Mouse (Mus musculus) liver, embryonic 12.5 days (tissue): ENCODE measurements around the gene Mypn. TPM values are rescaled to one million over a fixed set of nuclear protein-coding genes. Genes with fewer than 3 reads are reported as not detected.

Experiments
- ATAC-seq: fragments of 200-750 bp; cut with Nextera tagmentation; 2 replicates; pipeline ENCODE4 v1.8.0; 2017; ENCODE audit warnings: moderate number of reproducible peaks, mild to moderate bottlenecking, moderate library complexity
- H3K27ac ChIP-seq: fragments of 300-500 bp; sonication (generic); 2 replicates; pipeline ENCODE4 v1.5.1; 2016; ENCODE audit warnings: mild to moderate bottlenecking
- H3K27me3 ChIP-seq: fragments of 300-500 bp; sonication (generic); replicated peaks from 2 replicates; pipeline ENCODE4 v1.6.1; 2016; ENCODE audit warnings: mild to moderate bottlenecking, moderate library complexity
- H3K36me3 ChIP-seq: fragments of 300-500 bp; sonication (generic); 2 replicates; pipeline ENCODE4 v1.6.1; 2016; ENCODE audit warnings: mild to moderate bottlenecking, moderate library complexity
- H3K4me1 ChIP-seq: fragments of 300-500 bp; sonication (generic); 2 replicates; pipeline ENCODE4 v1.6.1; 2016
- H3K4me2 ChIP-seq: fragments of 300-500 bp; sonication (generic); 2 replicates; pipeline ENCODE4 v1.6.1; 2016; ENCODE audit warnings: mild to moderate bottlenecking, moderate library complexity
- H3K4me3 ChIP-seq: fragments of 300-500 bp; sonication (generic); 2 replicates; pipeline ENCODE4 v1.5.1; 2016; ENCODE audit warnings: mild to moderate bottlenecking, moderate library complexity
- H3K9ac ChIP-seq: fragments of 300-500 bp; sonication (generic); 2 replicates; pipeline ENCODE4 v1.6.1; 2016; ENCODE audit warnings: mild to moderate bottlenecking, moderate library complexity
- H3K9me3 ChIP-seq: fragments of 300-500 bp; sonication (generic); replicated peaks from 2 replicates; pipeline ENCODE4 v1.6.1; 2016; ENCODE audit warnings: mild to moderate bottlenecking, moderate library complexity
- WGBS: fragments of 180-500 bp; shearing (Covaris S2); methylation state at CpG from one replicate; pipeline ENCODE4 v1.1.7; 2016; ENCODE audit not compliant: insufficient replicate concordance; 5-methylcytosine and 5-hydroxymethylcytosine counted together
- polyA plus RNA-seq: library from polyadenylated mRNA; unstranded; fragments of >200 nt; fragmentation: Nextera tagmentation; extraction: Ambion mirVana; gene quantifications from 2 replicates; pipeline ENCODE4 v1.2.1, GENCODE M21; 2016

Mypn gene
- polyA plus RNA-seq, 1 experiment from 2014 or later = 0.02 TPM

GRCm38 (mm10) chr10:63192276-63192675 is 11.5 kb downstream of the Mypn start:
- H3K9ac ChIP-seq = no peak overlapping the region
- 67% methylated on average over 18 of the region's 18 CpGs for WGBS
- no peaks in the 10 kb centered on the region for H3K36me3 ChIP-seq
- ATAC-seq = no peak
- H3K4me2 ChIP-seq = no peak overlapping the region
- no peaks in the 10 kb centered on the region for H3K9me3 ChIP-seq
- H3K27ac ChIP-seq = no peak overlapping the region
- 0 out of 2 replicates have a peak, but pooled peaks cover 4% of the 10 kb centered on the region for H3K27me3 ChIP-seq
- no peak overlapping the region for H3K4me3 ChIP-seq
- H3K4me1 ChIP-seq = no peaks in the 10 kb centered on the region

- no peaks in the 10 kb centered on the region for H3K27me3 ChIP-seq
- no peak overlapping the region for H3K27ac ChIP-seq
- no peak for ATAC-seq
- no peaks in the 10 kb centered on the region for H3K9me3 ChIP-seq
- H3K4me1 ChIP-seq = no peaks in the 10 kb centered on the region
- WGBS = 73% methylated on average over 4 of the region's 4 CpGs
- H3K4me2 ChIP-seq = no peak overlapping the region
- H3K4me3 ChIP-seq = no peak overlapping the region
- no peak overlapping the region for H3K9ac ChIP-seq
- no peaks in the 10 kb centered on the region for H3K36me3 ChIP-seq
These were observed 19.3 kb downstream of the Mypn start for GRCm38 (mm10) chr10:63184451-63184850.

GRCm38 (mm10) chr10:63182177-63182768 is 21.5 kb downstream of the Mypn start:
- no peak overlapping the region for H3K4me2 ChIP-seq
- no peak overlapping the region for H3K27ac ChIP-seq
- H3K9ac ChIP-seq = no peak overlapping the region
- no peaks in the 10 kb centered on the region for H3K36me3 ChIP-seq
- H3K4me1 ChIP-seq = no peaks in the 10 kb centered on the region
- H3K9me3 ChIP-seq = no peaks in the 10 kb centered on the region
- 60% methylated on average over 5 of the region's 5 CpGs for WGBS
- no peak overlapping the region for H3K4me3 ChIP-seq
- no peaks in the 10 kb centered on the region for H3K27me3 ChIP-seq
- ATAC-seq = no peak

GRCm38 (mm10) chr10:63181166-63181565 is 22.6 kb downstream of the Mypn start:
- H3K9ac ChIP-seq = no peak overlapping the region
- no peak overlapping the region for H3K4me2 ChIP-seq
- ATAC-seq = no peak
- no peaks in the 10 kb centered on the region for H3K27me3 ChIP-seq
- H3K9me3 ChIP-seq = no peaks in the 10 kb centered on the region
- H3K4me3 ChIP-seq = no peak overlapping the region
- H3K36me3 ChIP-seq = no peaks in the 10 kb centered on the region
- peaks cover 7% of the 10 kb centered on the region; the same call in 1 of the 2 replicates for H3K4me1 ChIP-seq
- WGBS = 58% methylated on average over 1 of the region's 1 CpGs
- no peak overlapping the region for H3K27ac ChIP-seq

GRCm38 (mm10) chr10:63179524-63179923 is 24.2 kb downstream of the Mypn start:
- H3K36me3 ChIP-seq = no peaks in the 10 kb centered on the region
- 85% methylated on average over 10 of the region's 10 CpGs for WGBS
- no peak overlapping the region for H3K4me3 ChIP-seq
- H3K27me3 ChIP-seq = no peaks in the 10 kb centered on the region
- no peak for ATAC-seq
- no peak overlapping the region for H3K27ac ChIP-seq
- H3K9me3 ChIP-seq = no peaks in the 10 kb centered on the region
- H3K4me1 ChIP-seq = peaks cover 11% of the 10 kb centered on the region; the same call in 1 of the 2 replicates
- H3K9ac ChIP-seq = no peak overlapping the region
- no peak overlapping the region for H3K4me2 ChIP-seq

GRCm38 (mm10) chr10:63178318-63178717 is 25.4 kb downstream of the Mypn start:
- no peak for ATAC-seq
- Histone ChIP-seq H3K4me3 (no peak overlapping the region), H3K27me3 (no peaks in the 10 kb centered on the region), H3K36me3 (no peaks in the 10 kb centered on the region), H3K27ac (no peak overlapping the region), H3K4me2 (no peak overlapping the region), H3K4me1 (peaks cover 13% of the 10 kb centered on the region; the same call in 1 of the 2 replicates), H3K9ac (no peak overlapping the region), H3K9me3 (no peaks in the 10 kb centered on the region)
- 83% methylated on average over 2 of the region's 2 CpGs for WGBS

GRCm38 (mm10) chr10:63177286-63178140 is 26.2 kb downstream of the Mypn start:
- peaks cover 13% of the 10 kb centered on the region; the same call in 1 of the 2 replicates for H3K4me1 ChIP-seq
- peak; percentile 24; the same call in 1 of the 2 replicates for ATAC-seq
- H3K36me3 ChIP-seq = no peaks in the 10 kb centered on the region
- no peak overlapping the region for H3K27ac ChIP-seq
- no peaks in the 10 kb centered on the region for H3K27me3 ChIP-seq
- no peak overlapping the region for H3K9ac ChIP-seq
- H3K4me2 ChIP-seq = no peak overlapping the region
- H3K9me3 ChIP-seq = no peaks in the 10 kb centered on the region
- no peak overlapping the region for H3K4me3 ChIP-seq
- WGBS = 71% methylated on average over 21 of the region's 21 CpGs

- H3K9ac ChIP-seq = no peak overlapping the region
- H3K4me2 ChIP-seq = peak overlapping the region; percentile 3
- ATAC-seq = no peak
These were observed 27.3 kb downstream of the Mypn start for GRCm38 (mm10) chr10:63176471-63176931.

GRCm38 (mm10) chr10:63172089-63172488 is 31.7 kb downstream of the Mypn start:
- H3K27me3 ChIP-seq = no peaks in the 10 kb centered on the region
- no peaks in the 10 kb centered on the region for H3K9me3 ChIP-seq
- H3K4me3 ChIP-seq = no peak overlapping the region
- H3K4me1 ChIP-seq = peaks cover 13% of the 10 kb centered on the region; the same call in 1 of the 2 replicates
- no peak overlapping the region for H3K9ac ChIP-seq
- ATAC-seq = no peak
- H3K36me3 ChIP-seq = no peaks in the 10 kb centered on the region
- H3K27ac ChIP-seq = no peak overlapping the region
- 60% methylated on average over 3 of the region's 3 CpGs for WGBS
- H3K4me2 ChIP-seq = no peak overlapping the region

More at GRCm38 (mm10) chr10:63176471-63176931, 27.3 kb downstream of the Mypn start:
- peak overlapping the region; percentile 47 for H3K27ac ChIP-seq
- H3K4me3 ChIP-seq = no peak overlapping the region
- no peaks in the 10 kb centered on the region for H3K9me3 ChIP-seq
- WGBS = 63% methylated on average over 8 of the region's 8 CpGs
- peaks cover 13% of the 10 kb centered on the region; the same call in 1 of the 2 replicates for H3K4me1 ChIP-seq
- H3K27me3 ChIP-seq = no peaks in the 10 kb centered on the region
- H3K36me3 ChIP-seq = no peaks in the 10 kb centered on the region

- H3K27ac ChIP-seq = no peak overlapping the region
- no peaks in the 10 kb centered on the region for H3K9me3 ChIP-seq
- no peak for ATAC-seq
- H3K9ac ChIP-seq = no peak overlapping the region
- no peak overlapping the region for H3K4me3 ChIP-seq
- H3K4me1 ChIP-seq = peaks cover 13% of the 10 kb centered on the region
- no peak overlapping the region for H3K4me2 ChIP-seq
- H3K27me3 ChIP-seq = no peaks in the 10 kb centered on the region
- WGBS = 74% methylated on average over 11 of the region's 11 CpGs
- no peaks in the 10 kb centered on the region for H3K36me3 ChIP-seq
These were observed 34.2 kb downstream of the Mypn start for GRCm38 (mm10) chr10:63169503-63169902.

- 74% methylated on average over 12 of the region's 12 CpGs for WGBS
These were observed 35.6 kb downstream of the Mypn start for GRCm38 (mm10) chr10:63168124-63168523.

More at GRCm38 (mm10) chr10:63168124-63168523, 35.6 kb downstream of the Mypn start:
- Histone ChIP-seq H3K36me3 (no peaks in the 10 kb centered on the region), H3K27ac (no peak overlapping the region), H3K9ac (no peak overlapping the region), H3K4me2 (no peak overlapping the region), H3K27me3 (no peaks in the 10 kb centered on the region), H3K4me3 (no peak overlapping the region), H3K9me3 (no peaks in the 10 kb centered on the region), H3K4me1 (peaks cover 11% of the 10 kb centered on the region)
- no peak for ATAC-seq
